Mouse (Mus musculus) Patski (cell line): Measurements from ENCODE around the gene Lrp1. TPM values are rescaled to one million over a fixed set of nuclear protein-coding genes. Genes with fewer than 3 reads are reported as not detected.

Experiments used
- ATAC-seq: fragments of 100-300 bp; one replicate; pipeline ENCODE4 v1.8.0; 2021
- CTCF ChIA-PET: fragments of 350-600 bp; sonication (Branson Sonifier 250); formaldehyde crosslinking; loops from one replicate; lab custom pipeline; 2022; ENCODE audit warnings: inconsistent platforms; lab: Charles Lee
- POLR2A ChIA-PET: fragments of 350-600 bp; sonication (Branson Sonifier 250); formaldehyde crosslinking; loops from one replicate; lab custom pipeline; 2022; ENCODE audit warnings: antibody characterized with exemption, inconsistent platforms; lab: Charles Lee
- DNase-seq: peaks from one replicate; pipeline ENCODE4 v3.0.0-alpha.2; 2011; ENCODE audit warnings: low read depth, low spot score
- H3K27me3 ChIP-seq: fragments of 371-371 bp; one replicate; pipeline ENCODE4 v1.5.1; 2021
- CTCF ChIP-seq: fragments of 100-300 bp; IDR thresholded peaks from one replicate; pipeline ENCODE4 v1.5.1; 2021
- in situ Hi-C: fragments of 300-500 bp; cut with MboI; formaldehyde crosslinking; loops from 3 replicates; pipeline ENCODE4 v1.11.1; 2018; ENCODE audit warnings: low pct_unique_long_range_greater_than_20kb, mixed read lengths
- polyA plus RNA-seq: library from polyadenylated mRNA; unstranded; gene quantifications from one replicate; pipeline ENCODE4 v1.2.3, GENCODE M21; 2021

The Lrp1 gene
- polyA plus RNA-seq, 1 experiment from 2014 or later, result 62.5 TPM

DNA sequence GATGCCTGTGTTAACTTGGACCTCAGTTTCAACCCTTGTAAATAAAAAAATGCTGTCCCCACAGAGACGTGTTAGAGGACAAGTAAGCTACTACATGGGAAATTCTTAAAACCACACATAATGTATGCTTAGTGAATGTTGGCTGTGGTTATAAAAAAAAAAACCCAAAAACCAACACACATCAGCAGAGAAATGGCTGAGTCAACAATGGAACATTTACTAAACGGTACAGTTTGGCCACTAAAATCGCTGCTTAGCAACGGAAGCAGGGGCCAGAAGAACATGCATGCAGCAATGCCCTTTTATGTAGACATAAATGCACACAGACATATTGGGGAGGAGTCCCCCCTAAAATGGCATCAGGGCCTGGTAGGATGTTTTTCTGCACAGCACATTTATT is 34.7 kb downstream of the Lrp1 start:
- POLR2A ChIA-PET, result interaction anchor here (0.7 kb wide), 1 partner anchor 15 kb away, joined by 3 read pairs; no protein-coding TSS in a partner anchor
- CTCF ChIA-PET, result interaction anchor here (1.2 kb wide), 1 partner anchor 10 kb away, joined by 3 read pairs; no protein-coding TSS in a partner anchor
- no peak for TF ChIP-seq CTCF
- in situ Hi-C loops, result no loop called here
- no peak for ATAC-seq
- no peak for DNase-seq
- no peaks in the 10 kb centered on the region for H3K27me3 ChIP-seq

DNA sequence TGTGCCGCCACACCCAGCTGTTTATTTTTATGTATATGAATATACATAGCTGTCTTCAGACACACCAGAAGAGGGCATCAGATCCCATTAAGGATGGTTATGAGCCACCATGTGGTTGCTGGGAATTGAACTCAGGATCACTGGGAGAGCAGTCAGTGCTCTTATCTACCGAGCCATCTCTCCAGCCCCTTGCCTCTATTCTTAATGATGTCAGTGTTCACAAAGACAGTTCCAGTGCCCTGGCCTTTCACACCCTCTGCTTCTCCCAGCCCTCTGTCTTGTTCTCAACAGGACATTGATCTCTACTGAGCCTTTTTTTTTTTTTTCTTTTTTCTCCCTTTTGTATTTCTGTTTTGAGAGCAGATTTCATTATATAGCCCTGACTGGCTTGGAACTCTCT is 35.4 kb downstream of the Lrp1 start:
- in situ Hi-C loops, result no loop called here
- TF ChIP-seq CTCF, result no peak
- H3K27me3 ChIP-seq, result no peaks in the 10 kb centered on the region
- ChIA-PET CTCF (interaction anchor here (1.2 kb wide), 1 partner anchor 9 kb away, joined by 3 read pairs; no protein-coding TSS in a partner anchor), POLR2A (interaction anchor here (0.7 kb wide), 1 partner anchor 14 kb away, joined by 3 read pairs; no protein-coding TSS in a partner anchor)
- DNase-seq, result no peak
- no peak for ATAC-seq

DNA sequence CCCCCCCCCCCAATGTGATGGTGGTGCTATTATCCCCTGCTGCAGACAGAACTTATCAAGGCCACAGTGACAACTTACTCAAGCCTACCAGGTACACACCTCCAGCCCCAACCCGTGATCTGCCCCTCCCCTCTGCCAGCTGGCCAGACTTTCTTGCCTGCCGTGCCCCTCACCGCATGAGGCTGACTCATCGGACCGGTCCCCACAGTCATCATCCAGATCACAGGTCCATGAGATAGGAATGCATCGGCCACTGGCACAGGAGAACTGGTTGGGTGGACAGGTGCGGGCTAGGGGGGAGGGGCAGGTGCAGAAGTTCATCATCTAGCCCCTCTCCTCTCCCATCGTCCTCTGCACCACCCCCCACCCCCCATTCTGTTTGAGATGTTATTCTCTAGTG is 37.3 kb downstream of the Lrp1 start:
- ATAC-seq (no peak), DNase-seq (no peak)
- ChIA-PET CTCF (no interaction called here), POLR2A (no interaction called here)
- no peaks in the 10 kb centered on the region for H3K27me3 ChIP-seq
- in situ Hi-C loops, result no loop called here
- no peak for TF ChIP-seq CTCF

DNA sequence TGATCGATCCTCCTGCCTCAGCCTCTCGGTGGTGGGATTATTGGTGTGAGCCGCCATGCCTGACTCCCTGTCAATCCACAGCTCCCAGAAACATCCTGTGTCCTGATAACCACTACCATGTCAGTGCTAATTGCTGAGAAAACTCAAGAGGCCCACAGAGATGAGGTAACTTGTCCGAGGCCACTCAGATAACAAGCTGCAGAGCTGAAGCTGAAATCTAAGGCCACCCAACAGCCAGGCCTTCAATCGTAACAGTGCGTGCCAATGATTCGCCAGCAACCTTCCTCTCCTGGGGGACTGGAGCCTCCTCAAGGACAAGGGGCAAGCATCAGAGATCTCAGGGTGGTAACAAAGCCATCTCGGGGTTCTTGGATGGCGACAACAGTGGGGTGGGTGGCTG is 39.7 kb downstream of the Lrp1 start:
- no peak for DNase-seq
- ChIA-PET POLR2A (no interaction called here), CTCF (no interaction called here)
- no peak for ATAC-seq
- no peak for TF ChIP-seq CTCF
- no peaks in the 10 kb centered on the region for H3K27me3 ChIP-seq
- in situ Hi-C loops, result no loop called here

DNA sequence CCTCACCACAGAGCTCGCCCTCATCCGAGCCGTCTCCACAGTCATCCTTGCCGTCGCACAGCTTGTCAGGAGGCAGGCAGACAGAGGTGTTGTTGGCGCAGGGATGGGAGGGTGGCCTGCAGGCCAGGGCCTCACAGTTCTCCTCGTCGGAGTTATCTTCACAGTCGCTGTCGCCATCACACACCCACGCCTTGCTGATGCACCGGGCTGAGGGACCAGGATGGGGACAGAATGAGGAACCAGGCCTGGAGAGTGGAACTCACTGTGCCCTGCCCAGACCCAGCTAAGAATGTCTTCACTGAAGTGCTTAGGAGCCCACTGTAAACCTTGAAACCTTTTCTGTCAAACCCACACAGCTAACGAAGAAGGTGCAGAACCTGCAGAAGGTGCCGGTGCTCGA is 43.0 kb downstream of the Lrp1 start:
- no peaks in the 10 kb centered on the region for H3K27me3 ChIP-seq
- ChIA-PET POLR2A (no interaction called here), CTCF (interaction anchor here (1.2 to 1.5 kb wide), 3 partner anchors 10 to 45 kb away, joined by 4 to 5 read pairs (median 5); no protein-coding TSS in a partner anchor)
- in situ Hi-C loops, result loop anchor here (5.0 kb wide), 1 partner anchor 54 kb away; no protein-coding TSS in a partner anchor
- DNase-seq (no peak), ATAC-seq (no peak)
- no peak for TF ChIP-seq CTCF

DNA sequence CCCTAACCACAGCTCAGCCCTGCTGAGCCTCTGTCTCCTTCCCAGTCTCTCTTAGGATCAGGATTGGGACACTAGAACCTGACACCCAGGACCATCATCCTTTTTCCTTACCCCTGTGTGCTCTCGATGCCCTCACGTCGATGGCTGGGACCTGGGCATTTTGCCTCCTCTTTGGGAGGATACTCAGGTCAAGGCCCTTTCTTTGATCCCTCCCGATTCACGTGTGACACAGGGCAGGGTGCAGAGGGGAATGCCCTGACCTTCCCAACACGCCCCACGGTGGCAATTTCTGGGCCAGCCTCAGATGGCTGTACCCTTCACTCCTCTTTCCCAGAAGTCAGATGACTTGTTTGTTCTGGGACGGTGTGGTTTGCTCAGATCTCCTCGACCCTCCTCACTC is 43.8 kb downstream of the Lrp1 start:
- DNase-seq (no peak), ATAC-seq (no peak)
- in situ Hi-C loops, result loop anchor here (5.0 kb wide), 1 partner anchor 55 kb away; no protein-coding TSS in a partner anchor
- POLR2A ChIA-PET, result interaction anchor here (1.2 to 2.2 kb wide), 2 partner anchors 9 to 45 kb away, joined by 5 to 12 read pairs; partner anchors contain the start of gene Lrp1
- CTCF ChIA-PET, result interaction anchor here (1.0 to 1.5 kb wide), 5 partner anchors 8 to 46 kb away, joined by 3 to 6 read pairs (median 3); no protein-coding TSS in a partner anchor
- no peaks in the 10 kb centered on the region for H3K27me3 ChIP-seq
- no peak for TF ChIP-seq CTCF

DNA sequence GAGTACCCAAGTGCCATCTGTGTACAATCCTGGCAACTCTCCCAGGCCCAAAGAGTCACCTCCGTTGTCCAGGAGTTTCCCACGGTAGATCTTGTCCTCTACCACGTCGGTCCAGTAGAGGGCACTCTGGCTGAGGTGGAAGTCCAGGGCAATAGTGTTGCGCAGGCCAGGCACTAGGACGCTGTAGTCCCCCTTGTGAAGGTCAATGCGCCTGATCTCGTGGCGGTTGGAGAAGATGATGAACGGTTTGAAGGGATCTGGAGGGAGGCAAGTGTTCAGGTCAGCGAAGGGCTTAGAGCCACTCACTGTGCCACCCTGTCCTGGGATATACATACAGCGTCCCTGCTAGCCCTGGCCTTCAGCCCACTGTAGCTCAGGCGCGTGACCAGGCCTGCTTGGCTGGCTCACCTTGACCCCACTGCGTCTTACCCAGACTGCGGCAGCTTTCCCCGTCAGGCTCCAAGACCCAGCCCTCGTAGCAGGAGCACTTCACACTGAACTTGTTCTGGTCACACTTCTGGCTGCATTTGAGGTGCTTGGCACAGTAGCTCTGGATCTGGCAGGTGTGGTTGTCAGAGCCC is 44.5 kb downstream of the Lrp1 start:
- ChIA-PET CTCF (interaction anchor here (0.9 to 1.5 kb wide), 8 partner anchors 9 to 59 kb away, joined by 3 to 7 read pairs (median 4); partner anchors contain the start of gene Lrp1), POLR2A (interaction anchor here (1.2 to 2.2 kb wide), 2 partner anchors 8 to 45 kb away, joined by 5 to 12 read pairs; partner anchors contain the start of gene Lrp1)
- no peaks in the 10 kb centered on the region for H3K27me3 ChIP-seq
- in situ Hi-C loops, result loop anchor here (5.0 kb wide), 1 partner anchor 56 kb away; no protein-coding TSS in a partner anchor
- DNase-seq (no peak), ATAC-seq (peak; percentile 48)
- TF ChIP-seq CTCF, result no peak

DNA sequence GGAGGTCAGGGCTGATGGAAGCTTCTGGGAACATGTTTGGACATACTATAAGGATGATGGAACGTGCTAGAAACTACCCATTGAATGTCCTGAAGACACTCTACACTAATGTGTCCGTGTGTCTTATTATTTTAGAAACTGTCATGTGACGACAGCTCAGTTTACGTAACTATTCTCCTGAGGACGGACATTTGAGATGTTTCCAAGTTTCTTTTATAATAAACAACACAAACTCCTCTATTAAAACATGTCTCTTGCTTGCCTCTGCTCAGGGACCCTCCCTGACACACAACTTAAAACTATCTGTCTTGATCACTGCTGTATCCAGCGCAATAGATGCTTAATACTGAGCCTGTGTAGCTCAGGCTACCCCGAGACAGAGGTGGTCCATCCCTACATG is 45.2 kb downstream of the Lrp1 start:
- ATAC-seq (no peak), DNase-seq (no peak)
- ChIA-PET POLR2A (interaction anchor here (2.2 kb wide), 1 partner anchor 46 kb away, joined by 12 read pairs; the partner anchor contains the start of gene Lrp1), CTCF (interaction anchor here (0.8 to 1.5 kb wide), 6 partner anchors 10 to 59 kb away, joined by 3 to 7 read pairs (median 3); partner anchors contain the start of gene Lrp1)
- no peaks in the 10 kb centered on the region for H3K27me3 ChIP-seq
- in situ Hi-C loops, result loop anchor here (5.0 kb wide), 1 partner anchor 57 kb away; no protein-coding TSS in a partner anchor
- TF ChIP-seq CTCF, result no peak

DNA sequence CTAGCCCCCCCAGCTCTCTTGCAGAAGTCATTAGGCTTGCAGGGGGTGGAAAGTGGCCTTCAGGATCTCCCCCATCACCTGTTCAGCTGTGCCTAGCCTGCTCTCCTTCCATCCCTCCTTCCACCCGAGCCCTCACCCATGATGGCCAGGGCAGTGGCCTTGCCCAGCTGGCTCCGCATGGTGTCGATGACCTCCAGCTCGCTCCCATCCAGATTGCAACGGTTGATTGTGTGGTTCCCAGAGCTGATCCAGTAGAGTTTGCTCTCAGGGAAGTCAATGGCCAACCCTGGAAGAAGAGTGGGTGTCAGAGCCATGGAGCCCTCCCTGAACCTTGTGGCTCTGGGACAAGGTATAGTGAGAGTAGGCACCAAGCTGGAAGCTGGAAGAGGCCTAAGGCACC is 48.7 kb downstream of the Lrp1 start:
- DNase-seq, result no peak
- in situ Hi-C loops, result no loop called here
- no peaks in the 10 kb centered on the region for H3K27me3 ChIP-seq
- ChIA-PET CTCF (interaction anchor here (0.9 to 1.0 kb wide), 2 partner anchors 50 to 64 kb away, joined by 3 read pairs; no protein-coding TSS in a partner anchor), POLR2A (no interaction called here)
- no peak for ATAC-seq
- TF ChIP-seq CTCF, result no peak

DNA sequence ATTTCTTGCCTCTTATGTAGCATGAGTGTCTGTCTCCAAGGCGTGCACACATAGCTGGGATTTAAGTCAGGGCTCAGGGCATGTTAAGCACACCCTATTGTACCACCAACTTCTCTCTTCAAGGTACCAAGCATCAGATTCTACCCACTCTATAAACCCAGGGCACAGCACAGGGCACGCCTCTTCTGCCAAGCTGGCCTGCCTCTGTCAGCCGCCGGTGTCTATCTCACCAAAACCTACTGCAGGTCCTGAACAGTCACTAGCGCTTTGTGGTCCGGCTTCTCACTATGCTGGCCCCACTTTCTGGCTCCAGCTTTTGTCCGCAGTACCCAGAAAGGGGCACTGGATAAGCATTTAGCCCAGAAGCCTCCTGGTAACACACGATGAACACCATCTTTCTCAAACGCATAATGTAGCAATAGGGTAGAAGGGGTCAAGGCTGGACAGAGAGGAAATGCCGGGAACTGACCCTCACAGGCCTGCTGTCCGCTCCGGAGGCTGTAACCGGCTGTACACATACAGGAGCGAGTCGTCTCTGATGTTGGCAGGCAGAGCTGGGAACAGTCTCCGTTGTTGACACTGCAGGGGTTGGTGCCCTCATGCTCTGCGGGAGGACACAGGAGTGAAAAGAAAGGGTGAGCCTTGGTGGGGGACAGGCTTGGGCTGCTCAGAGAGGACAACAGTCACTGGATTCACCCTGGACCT is 49.9 kb downstream of the Lrp1 start:
- no peak for TF ChIP-seq CTCF
- in situ Hi-C loops, result no loop called here
- POLR2A ChIA-PET, result interaction anchor here (0.6 to 1.6 kb wide), 2 partner anchors 15 to 51 kb away, joined by 3 read pairs; no protein-coding TSS in a partner anchor
- DNase-seq (no peak), ATAC-seq (no peak)
- no peaks in the 10 kb centered on the region for H3K27me3 ChIP-seq
- CTCF ChIA-PET, result interaction anchor here (1.3 kb wide), 1 partner anchor 65 kb away, joined by 3 read pairs; no protein-coding TSS in a partner anchor
